Mouse (Mus musculus) embryonic facial prominence, embryonic 10.5 days (tissue): ENCODE results near the gene Syngr3. TPM values are rescaled to one million over a fixed set of nuclear protein-coding genes. Genes with fewer than 3 reads are reported as not detected.
"Not testable (repeated sequence)": the region's sequence is repeated elsewhere in the genome, so short reads cannot be mapped to it uniquely, and the experiment has no call there.

Source experiments
- DNase-seq: peaks from one replicate; pipeline ENCODE4 v3.0.0-alpha.2; 2017; ENCODE audit warnings: low spot score
- H3K27ac ChIP-seq: fragments of 300-500 bp; sonication (generic); replicated peaks from 2 replicates; pipeline ENCODE4 v1.5.1; 2016; ENCODE audit warnings: mild to moderate bottlenecking
- H3K27me3 ChIP-seq: fragments of 300-500 bp; sonication (generic); replicated peaks from 2 replicates; pipeline ENCODE4 v1.6.1; 2016; ENCODE audit warnings: low read depth, mild to moderate bottlenecking; ENCODE audit not compliant: poor library complexity, severe bottlenecking
- H3K36me3 ChIP-seq: fragments of 300-500 bp; sonication (generic); replicated peaks from 2 replicates; pipeline ENCODE4 v1.6.1; 2016; ENCODE audit warnings: mild to moderate bottlenecking, moderate library complexity
- H3K4me1 ChIP-seq: fragments of 300-500 bp; sonication (generic); 2 replicates; pipeline ENCODE4 v1.6.1; 2016
- H3K4me3 ChIP-seq: fragments of 300-500 bp; sonication (generic); 2 replicates; pipeline ENCODE4 v1.5.1; 2016; ENCODE audit warnings: mild to moderate bottlenecking, moderate library complexity
- H3K9me3 ChIP-seq: fragments of 300-500 bp; sonication (generic); 2 replicates; pipeline ENCODE4 v1.6.1; 2016; ENCODE audit warnings: mild to moderate bottlenecking
- WGBS: fragments of 180-500 bp; shearing (Covaris S2); methylation state at CpG from one replicate; pipeline ENCODE4 v1.1.7; 2016; 5-methylcytosine and 5-hydroxymethylcytosine counted together
- polyA plus RNA-seq: library from polyadenylated mRNA; unstranded; fragments of >200 nt; fragmentation: Nextera tagmentation; extraction: Ambion mirVana; gene quantifications from 2 replicates; pipeline ENCODE4 v1.2.1, GENCODE M21; 2016

The Syngr3 gene
- polyA plus RNA-seq, 1 experiment from 2014 or later: 8.1 TPM

- peak; percentile 65 for DNase-seq
- 29% methylated on average over 6 of the region's 6 CpGs for WGBS
Measured at GRCm38 (mm10) chr17:24667416-24667815, 22.3 kb downstream of the Syngr3 start.

GRCm38 (mm10) chr17:24667011-24667410, 22.7 kb downstream of the Syngr3 start:
- WGBS: 70% methylated on average over 7 of the region's 7 CpGs

More at GRCm38 (mm10) chr17:24667416-24667815, 22.3 kb downstream of the Syngr3 start:
- H3K27ac ChIP-seq: no peak overlapping the region
- H3K4me1 ChIP-seq: peaks cover 34% of the 10 kb centered on the region
- H3K36me3 ChIP-seq: no peaks in the 10 kb centered on the region
- no peak overlapping the region for H3K4me3 ChIP-seq
- no peaks in the 10 kb centered on the region for H3K9me3 ChIP-seq
- H3K27me3 ChIP-seq: no peaks in the 10 kb centered on the region

GRCm38 (mm10) chr17:24658017-24658758, 31.6 kb downstream of the Syngr3 start, which contains the start of gene Npw:
TSS of gene Npw (minus strand) at chr17:24658457.
- Histone ChIP-seq H3K27me3 (peaks cover 63% of the 10 kb centered on the region), H3K4me1 (peaks cover 23% of the 10 kb centered on the region), H3K27ac (peak within 1 kb of the TSS; percentile 45; the same call in 1 of the 2 replicates), H3K36me3 (no peaks in the 10 kb centered on the region), H3K9me3 (no peaks in the 10 kb centered on the region), H3K4me3 (peak within 1 kb of the TSS; percentile 61)
- DNase-seq: peak; percentile 60
- 1% methylated on average over 47 of the region's 47 CpGs for WGBS

More at GRCm38 (mm10) chr17:24667011-24667410, 22.7 kb downstream of the Syngr3 start:
- H3K4me3 ChIP-seq, DNase-seq, H3K27me3 ChIP-seq, H3K9me3 ChIP-seq, H3K36me3 ChIP-seq, H3K27ac ChIP-seq: not testable (repeated sequence)
- peaks cover 30% of the 10 kb centered on the region for H3K4me1 ChIP-seq

GRCm38 (mm10) chr17:24654969-24655368, 34.8 kb downstream of the Syngr3 start:
- peaks cover 79% of the 10 kb centered on the region for H3K27me3 ChIP-seq
- H3K9me3 ChIP-seq: no peaks in the 10 kb centered on the region
- H3K4me1 ChIP-seq: peaks cover 31% of the 10 kb centered on the region
- 77% methylated on average over 4 of the region's 4 CpGs for WGBS
- DNase-seq: no peak
- H3K27ac ChIP-seq: no peak overlapping the region
- no peaks in the 10 kb centered on the region for H3K36me3 ChIP-seq
- H3K4me3 ChIP-seq: no peak overlapping the region

- 5% methylated on average over 19 of the region's 19 CpGs for WGBS
- H3K27me3 ChIP-seq: peaks cover 78% of the 10 kb centered on the region
- H3K36me3 ChIP-seq: no peaks in the 10 kb centered on the region
- peak overlapping the region; percentile 50 for H3K4me3 ChIP-seq
- peak; percentile 90 for DNase-seq
- no peaks in the 10 kb centered on the region for H3K9me3 ChIP-seq
- H3K27ac ChIP-seq: peak overlapping the region; percentile 66
- H3K4me1 ChIP-seq: peaks cover 39% of the 10 kb centered on the region
Measured at GRCm38 (mm10) chr17:24653967-24654710, 35.6 kb downstream of the Syngr3 start.

GRCm38 (mm10) chr17:24651835-24652234, 37.9 kb downstream of the Syngr3 start:
- Histone ChIP-seq H3K27me3 (peaks cover 72% of the 10 kb centered on the region), H3K27ac (no peak overlapping the region), H3K4me3 (no peak overlapping the region), H3K4me1 (peaks cover 35% of the 10 kb centered on the region), H3K36me3 (no peaks in the 10 kb centered on the region; the same call in 1 of the 2 replicates), H3K9me3 (no peaks in the 10 kb centered on the region)
- DNase-seq: no peak
- 81% methylated on average over 3 of the region's 3 CpGs for WGBS

GRCm38 (mm10) chr17:24650766-24651165, 39.0 kb downstream of the Syngr3 start:
- Histone ChIP-seq H3K27me3 (peaks cover 62% of the 10 kb centered on the region), H3K4me1 (peaks cover 35% of the 10 kb centered on the region), H3K36me3 (no peaks in the 10 kb centered on the region; the same call in 1 of the 2 replicates), H3K4me3 (peak overlapping the region; percentile 88; the same call in 1 of the 2 replicates), H3K9me3 (no peaks in the 10 kb centered on the region), H3K27ac (peak overlapping the region; percentile 87; the same call in 1 of the 2 replicates)
- DNase-seq: no peak
- WGBS: 79% methylated on average over 4 of the region's 4 CpGs

- H3K27me3 ChIP-seq: peaks cover 57% of the 10 kb centered on the region
- peak within 1 kb of the TSS; percentile 87 for H3K27ac ChIP-seq
- WGBS: under 1% methylated on average over 41 of the region's 41 CpGs
- peak within 1 kb of the TSS; percentile 88 for H3K4me3 ChIP-seq
- H3K36me3 ChIP-seq: peaks cover 2% of the 10 kb centered on the region; the same call in 1 of the 2 replicates
- peaks cover 41% of the 10 kb centered on the region for H3K4me1 ChIP-seq
- no peaks in the 10 kb centered on the region for H3K9me3 ChIP-seq
- DNase-seq: peak; percentile 84
Measured at GRCm38 (mm10) chr17:24650070-24650616, 39.6 kb downstream of the Syngr3 start, which contains the start of gene Slc9a3r2. TSS of gene Slc9a3r2 (minus strand) at chr17:24650327.

- peaks cover 53% of the 10 kb centered on the region for H3K27me3 ChIP-seq
- peak; percentile 59 for DNase-seq
- peak overlapping the region; percentile 87 for H3K27ac ChIP-seq
- no peaks in the 10 kb centered on the region for H3K9me3 ChIP-seq
- peaks cover 2% of the 10 kb centered on the region; the same call in 1 of the 2 replicates for H3K36me3 ChIP-seq
- peak overlapping the region; percentile 88 for H3K4me3 ChIP-seq
- H3K4me1 ChIP-seq: peaks cover 46% of the 10 kb centered on the region
- WGBS: under 1% methylated on average over 35 of the region's 35 CpGs
Measured at GRCm38 (mm10) chr17:24649581-24650069, 40.1 kb downstream of the Syngr3 start.

- WGBS: 72% methylated on average over 10 of the region's 10 CpGs
- H3K27me3 ChIP-seq: peaks cover 53% of the 10 kb centered on the region
- DNase-seq: no peak
- 0 out of 2 replicates have a peak overlapping the region, but pooled peaks have one; percentile 87 for H3K27ac ChIP-seq
- H3K9me3 ChIP-seq: no peaks in the 10 kb centered on the region
- H3K4me1 ChIP-seq: peaks cover 51% of the 10 kb centered on the region
- peak overlapping the region; percentile 88 for H3K4me3 ChIP-seq
- H3K36me3 ChIP-seq: peaks cover 5% of the 10 kb centered on the region; the same call in 1 of the 2 replicates
Measured at GRCm38 (mm10) chr17:24648731-24649377, 40.9 kb downstream of the Syngr3 start.

- H3K4me3 ChIP-seq: peak overlapping the region; percentile 88; the same call in 1 of the 2 replicates
- H3K27me3 ChIP-seq: peaks cover 49% of the 10 kb centered on the region
- 86% methylated on average over 11 of the region's 11 CpGs for WGBS
- H3K27ac ChIP-seq: 0 out of 2 replicates have a peak overlapping the region, but pooled peaks have one; percentile 5
- peaks cover 8% of the 10 kb centered on the region; the same call in 1 of the 2 replicates for H3K36me3 ChIP-seq
- H3K4me1 ChIP-seq: peaks cover 63% of the 10 kb centered on the region
- no peaks in the 10 kb centered on the region for H3K9me3 ChIP-seq
- no peak for DNase-seq
Measured at GRCm38 (mm10) chr17:24647493-24647892, 42.3 kb downstream of the Syngr3 start.
